Mouse (Mus musculus) liver, adult 2 months (tissue): ENCODE results near the gene Adpgk.

Experiments used
- CTCF ChIP-seq: fragments of 200-500 bp; IDR thresholded peaks from 2 replicates; pipeline ENCODE4 v1.5.1; 2011; ENCODE audit warnings: low read depth, low read length, control low read depth
- POLR2A ChIP-seq: fragments of 200-500 bp; IDR thresholded peaks from 2 replicates; pipeline ENCODE4 v1.6.1; 2011; ENCODE audit warnings: low read length, control low read depth; ENCODE audit not compliant: insufficient read depth; ENCODE audit errors: extremely low read depth

DNA sequence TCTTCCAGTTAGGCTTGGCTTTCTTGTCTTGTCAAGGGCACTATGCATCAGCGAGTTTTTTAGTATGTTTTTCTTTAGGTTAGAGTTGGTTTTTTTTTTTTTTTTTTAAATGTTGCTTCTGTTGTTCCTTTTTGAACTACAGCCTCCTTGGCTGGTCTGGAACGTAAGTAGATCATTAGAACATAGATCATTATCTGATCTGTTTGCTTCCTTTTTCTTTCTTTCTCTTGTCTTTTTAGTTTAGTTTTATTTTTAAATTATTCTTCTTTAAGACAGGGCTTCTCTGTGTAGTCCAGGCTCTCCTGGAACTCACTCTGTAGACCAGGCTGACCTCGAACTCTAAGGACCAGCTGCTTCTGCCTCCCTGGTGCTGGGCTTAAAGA, 1.1 kb downstream of the Adpgk start:
- TF ChIP-seq POLR2A: no peak
- no peak for TF ChIP-seq CTCF
